Mouse (Mus musculus) liver, adult 2 months (tissue): Measurements from ENCODE around the gene Ttc16. TPM values are rescaled to one million over a fixed set of nuclear protein-coding genes. Genes with fewer than 3 reads are reported as not detected.

Source experiments
- DNase-seq: peaks from one replicate; pipeline ENCODE4 v3.0.0-alpha.2; 2011; ENCODE audit warnings: low read depth, low spot score; ENCODE audit errors: extremely low read depth
- H3K27ac ChIP-seq: fragments of 200-500 bp; replicated peaks from 2 replicates; pipeline ENCODE4 v1.5.1; 2012; ENCODE audit warnings: low read depth, mild to moderate bottlenecking, control low read depth, inconsistent platforms, low read length; ENCODE audit not compliant: insufficient read depth
- H3K27me3 ChIP-seq: fragments of 200-500 bp; 2 replicates; pipeline ENCODE4 v1.6.1; 2012; ENCODE audit warnings: mild to moderate bottlenecking, moderate library complexity, low read length, inconsistent platforms; ENCODE audit not compliant: control insufficient read depth, insufficient read depth
- H3K36me3 ChIP-seq: fragments of 200-500 bp; 2 replicates; pipeline ENCODE4 v1.6.1; 2012; ENCODE audit warnings: low read length, inconsistent platforms; ENCODE audit not compliant: control insufficient read depth, insufficient read depth
- H3K4me1 ChIP-seq: fragments of 200-500 bp; 2 replicates; pipeline ENCODE4 v1.6.1; 2011; ENCODE audit warnings: low read length; ENCODE audit not compliant: control insufficient read depth, insufficient read depth
- H3K4me3 ChIP-seq: fragments of 200-500 bp; 2 replicates; pipeline ENCODE4 v1.5.1; 2011; ENCODE audit warnings: low read depth, mild to moderate bottlenecking, control low read depth, low read length, moderate library complexity; ENCODE audit not compliant: insufficient read depth
- H3K79me2 ChIP-seq: fragments of 200-500 bp; 2 replicates; pipeline ENCODE4 v1.6.1; 2012; ENCODE audit warnings: inconsistent platforms, mild to moderate bottlenecking, low read length, moderate library complexity; ENCODE audit not compliant: control insufficient read depth, insufficient read depth
- H3K9ac ChIP-seq: fragments of 200-500 bp; 2 replicates; pipeline ENCODE4 v1.6.1; 2012; ENCODE audit warnings: low read depth, mild to moderate bottlenecking, control low read depth, inconsistent platforms, low read length
- CTCF ChIP-seq: fragments of 200-500 bp; IDR thresholded peaks from 2 replicates; pipeline ENCODE4 v1.5.1; 2011; ENCODE audit warnings: low read depth, low read length, control low read depth
- POLR2A ChIP-seq: fragments of 200-500 bp; IDR thresholded peaks from 2 replicates; pipeline ENCODE4 v1.6.1; 2011; ENCODE audit warnings: low read length, control low read depth; ENCODE audit not compliant: insufficient read depth; ENCODE audit errors: extremely low read depth
- WGBS: fragments of 180-500 bp; shearing (Covaris S2); methylation state at CpG from one replicate; pipeline ENCODE4 v1.1.7; 2018; 5-methylcytosine and 5-hydroxymethylcytosine counted together
- polyA plus RNA-seq: library from polyadenylated mRNA; depleted of rRNA; stranded (reverse); fragments of >200 nt; gene quantifications from 2 replicates; pipeline ENCODE4 v1.2.3, GENCODE M21; 2012
- total RNA-seq: library from RNA; depleted of rRNA; stranded (reverse); fragments of >200 nt; gene quantifications from 2 replicates; pipeline ENCODE4 v1.2.3, GENCODE M21; 2014

Gene Ttc16
- total and polyA plus RNA-seq, 2 experiments: under 0.01 to 0.10 TPM

- Histone ChIP-seq H3K4me1 (no peaks in the 10 kb centered on the region), H3K27ac (no peak within 1 kb of the TSS), H3K4me3 (no peak within 1 kb of the TSS), H3K9ac (no peak within 1 kb of the TSS), H3K79me2 (no peaks in the 10 kb centered on the region), H3K27me3 (no peaks in the 10 kb centered on the region), H3K36me3 (no peaks in the 10 kb centered on the region)
- peak; percentile 19 for DNase-seq
- 77% methylated on average over 4 of the region's 4 CpGs for WGBS
- no peak for TF ChIP-seq POLR2A
Observed at GRCm38 (mm10) chr2:32784048-32784681, 8.7 kb upstream of the Ttc16 start, which contains the start of gene Cfap157. TSS of gene Cfap157 (minus strand) at chr2:32784428.

- no peak for TF ChIP-seq CTCF
- no peak for TF ChIP-seq POLR2A
- H3K36me3 ChIP-seq: no peaks in the 10 kb centered on the region
- no peak overlapping the region for H3K4me3 ChIP-seq
- H3K27me3 ChIP-seq: no peaks in the 10 kb centered on the region
- no peak overlapping the region for H3K9ac ChIP-seq
- H3K27ac ChIP-seq: no peak overlapping the region
- no peaks in the 10 kb centered on the region for H3K4me1 ChIP-seq
- 87% methylated on average over 6 of the region's 6 CpGs for WGBS
- no peak for DNase-seq
- no peaks in the 10 kb centered on the region for H3K79me2 ChIP-seq
Observed at GRCm38 (mm10) chr2:32781710-32782109, 6.3 kb upstream of the Ttc16 start.

- Histone ChIP-seq H3K4me3 (no peak overlapping the region), H3K27ac (no peak overlapping the region), H3K79me2 (no peaks in the 10 kb centered on the region), H3K27me3 (no peaks in the 10 kb centered on the region), H3K4me1 (no peaks in the 10 kb centered on the region), H3K36me3 (no peaks in the 10 kb centered on the region), H3K9ac (no peak overlapping the region)
- TF ChIP-seq CTCF (no peak), POLR2A (no peak)
- DNase-seq: no peak
- 92% methylated on average over 6 of the region's 6 CpGs for WGBS
Observed at GRCm38 (mm10) chr2:32779714-32780113, 4.3 kb upstream of the Ttc16 start.

GRCm38 (mm10) chr2:32779131-32779530, 3.7 kb upstream of the Ttc16 start:
- no peak overlapping the region for H3K27ac ChIP-seq
- no peaks in the 10 kb centered on the region for H3K36me3 ChIP-seq
- peak; percentile 17 for DNase-seq
- no peaks in the 10 kb centered on the region for H3K79me2 ChIP-seq
- TF ChIP-seq CTCF: peak; percentile 88
- no peak for TF ChIP-seq POLR2A
- no peaks in the 10 kb centered on the region for H3K27me3 ChIP-seq
- no peaks in the 10 kb centered on the region for H3K4me1 ChIP-seq
- WGBS: 20% methylated on average over 8 of the region's 8 CpGs
- no peak overlapping the region for H3K9ac ChIP-seq
- no peak overlapping the region for H3K4me3 ChIP-seq

- TF ChIP-seq CTCF (no peak), POLR2A (no peak)
- Histone ChIP-seq H3K9ac (no peak overlapping the region), H3K27me3 (no peaks in the 10 kb centered on the region), H3K36me3 (no peaks in the 10 kb centered on the region), H3K79me2 (no peaks in the 10 kb centered on the region), H3K4me3 (no peak overlapping the region), H3K27ac (no peak overlapping the region), H3K4me1 (no peaks in the 10 kb centered on the region)
- 91% methylated on average over 6 of the region's 6 CpGs for WGBS
- DNase-seq: no peak
Observed at GRCm38 (mm10) chr2:32778081-32778480, 2.6 kb upstream of the Ttc16 start.

GRCm38 (mm10) chr2:32776192-32776591, 759 bp upstream of the Ttc16 start:
- no peaks in the 10 kb centered on the region for H3K36me3 ChIP-seq
- no peaks in the 10 kb centered on the region for H3K79me2 ChIP-seq
- TF ChIP-seq CTCF: no peak
- no peak for TF ChIP-seq POLR2A
- no peaks in the 10 kb centered on the region for H3K27me3 ChIP-seq
- no peak overlapping the region for H3K9ac ChIP-seq
- peaks cover 5% of the 10 kb centered on the region for H3K4me1 ChIP-seq
- H3K4me3 ChIP-seq: no peak overlapping the region
- no peak overlapping the region for H3K27ac ChIP-seq
- 50% methylated on average over 22 of the region's 22 CpGs for WGBS
- no peak for DNase-seq
